Mouse (Mus musculus): ENCODE measurements around the gene Wnt10a. TPM values are rescaled to one million over a fixed set of nuclear protein-coding genes. Genes with fewer than 3 reads are reported as not detected.

Wnt10a gene
- polyA plus RNA-seq, 2 experiments, result not detected

- Histone ChIP-seq H3K9ac (replicated peaks) (no peak overlapping the region), H3K9me3 (ENCODE audit: control insufficient read depth, low read length) (no peaks in the 10 kb centered on the region), H3K36me3 (replicated peaks; ENCODE audit: control insufficient read depth, insufficient read depth, low read depth) (no peaks in the 10 kb centered on the region), H3K4me3 (ENCODE audit: insufficient read depth in 1 of 2, low read depth in 2 of 2, low read length in 2 of 2) (no peak overlapping the region), H3K27ac (no peak overlapping the region), H3K4me2 (ENCODE audit: low read depth) (no peak overlapping the region), H3K4me1 (replicated peaks; ENCODE audit: control insufficient read depth in 2 of 2, insufficient read depth in 2 of 2, low read length in 1 of 2) (no peaks in the 10 kb centered on the region), H3K27me3 (ENCODE audit: control insufficient read depth, insufficient read depth, low read length) (no peaks in the 10 kb centered on the region; the same call in 1 of the 2 replicates)
- peak; percentile 39 to 47 (median 45) for DNase-seq (ENCODE audit: low read depth in 3 of 3, low spot score in 3 of 3)
- 4% methylated on average over 6 of the region's 6 CpGs for WGBS (ENCODE audit: insufficient replicate concordance)
- no peak for ATAC-seq (ENCODE audit: insufficient read depth)
- TF ChIP-seq EP300 (IDR thresholded peaks at IDR 0.05; ENCODE audit: low read depth) (no peak), CTCF (IDR thresholded peaks at IDR 0.05; ENCODE audit: low read depth) (peak; percentile 50)
Observed at GRCm38 (mm10) chr1:74763081-74763480, 28.2 kb upstream of the Wnt10a start.

- H3K27ac ChIP-seq, result no peak overlapping the region
- H3K4me1 ChIP-seq (replicated peaks; ENCODE audit: control insufficient read depth in 2 of 2, insufficient read depth in 2 of 2, low read length in 1 of 2), result no peaks in the 10 kb centered on the region; a peak in 1 of 4 replicates
- ATAC-seq (ENCODE audit: insufficient read depth) (no peak), DNase-seq (ENCODE audit: low read depth in 3 of 3, low spot score in 3 of 3) (no peak)
- peaks cover 67% of the 10 kb centered on the region for H3K27me3 ChIP-seq (ENCODE audit: control insufficient read depth, insufficient read depth, low read length)
- H3K9me3 ChIP-seq (ENCODE audit: control insufficient read depth, low read length), result no peaks in the 10 kb centered on the region
- no peaks in the 10 kb centered on the region for H3K36me3 ChIP-seq (replicated peaks; ENCODE audit: control insufficient read depth, insufficient read depth, low read depth)
- 4% methylated on average over 35 of the region's 35 CpGs for WGBS (ENCODE audit: insufficient replicate concordance)
- no peak for TF ChIP-seq CTCF (IDR thresholded peaks at IDR 0.05; ENCODE audit: low read depth)
- no peak for TF ChIP-seq EP300 (IDR thresholded peaks at IDR 0.05; ENCODE audit: low read depth)
- H3K4me3 ChIP-seq (ENCODE audit: insufficient read depth in 1 of 2, low read depth in 2 of 2, low read length in 2 of 2), result no peak overlapping the region
- no peak overlapping the region; the same call in 1 of the 2 replicates for H3K4me2 ChIP-seq (ENCODE audit: low read depth)
- H3K9ac ChIP-seq (replicated peaks), result no peak overlapping the region
Observed at GRCm38 (mm10) chr1:74770727-74771466, 20.4 kb upstream of the Wnt10a start.

GRCm38 (mm10) chr1:74771467-74771844 lies 19.9 kb upstream of the Wnt10a start:
- Histone ChIP-seq H3K9ac (replicated peaks) (no peak overlapping the region), H3K4me2 (ENCODE audit: low read depth) (peak overlapping the region; percentile 34), H3K4me3 (ENCODE audit: insufficient read depth in 1 of 2, low read depth in 2 of 2, low read length in 2 of 2) (peak overlapping the region in 1 of 2 experiments; percentile 8; a peak in 1 of 4 replicates), H3K36me3 (replicated peaks; ENCODE audit: control insufficient read depth, insufficient read depth, low read depth) (no peaks in the 10 kb centered on the region), H3K9me3 (ENCODE audit: control insufficient read depth, low read length) (no peaks in the 10 kb centered on the region), H3K4me1 (replicated peaks; ENCODE audit: control insufficient read depth in 2 of 2, insufficient read depth in 2 of 2, low read length in 1 of 2) (no peaks in the 10 kb centered on the region; a peak in 1 of 4 replicates), H3K27me3 (ENCODE audit: control insufficient read depth, insufficient read depth, low read length) (peaks cover 67% of the 10 kb centered on the region), H3K27ac (no peak overlapping the region)
- 3% methylated on average over 24 of the region's 26 CpGs for WGBS (ENCODE audit: insufficient replicate concordance)
- ATAC-seq (ENCODE audit: insufficient read depth) (no peak), DNase-seq (ENCODE audit: low read depth in 3 of 3, low spot score in 3 of 3) (no peak)
- TF ChIP-seq EP300 (IDR thresholded peaks at IDR 0.05; ENCODE audit: low read depth), result no peak
- no peak for TF ChIP-seq CTCF (IDR thresholded peaks at IDR 0.05; ENCODE audit: low read depth)

DNA sequence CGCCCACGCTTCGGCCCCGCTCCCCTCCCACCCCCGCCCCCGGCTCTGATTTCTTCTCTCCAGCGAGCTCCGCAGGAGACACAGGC lies 19.6 kb upstream of the Wnt10a start, which contains the start of gene Wnt6:
Wnt6 (plus strand) TSS at position 48 of the 86 bp plus-strand sequence.
- TF ChIP-seq CTCF (IDR thresholded peaks at IDR 0.05; ENCODE audit: low read depth), result no peak
- TF ChIP-seq EP300 (IDR thresholded peaks at IDR 0.05; ENCODE audit: low read depth), result no peak
- Histone ChIP-seq H3K4me2 (ENCODE audit: low read depth) (peak within 1 kb of the TSS; percentile 34), H3K4me1 (replicated peaks; ENCODE audit: control insufficient read depth in 2 of 2, insufficient read depth in 2 of 2, low read length in 1 of 2) (no peaks in the 10 kb centered on the region; a peak in 1 of 4 replicates), H3K4me3 (ENCODE audit: insufficient read depth in 1 of 2, low read depth in 2 of 2, low read length in 2 of 2) (peak within 1 kb of the TSS in 1 of 2 experiments; percentile 8; a peak in 2 of 4 replicates), H3K36me3 (replicated peaks; ENCODE audit: control insufficient read depth, insufficient read depth, low read depth) (no peaks in the 10 kb centered on the region), H3K27me3 (ENCODE audit: control insufficient read depth, insufficient read depth, low read length) (peaks cover 67% of the 10 kb centered on the region), H3K9me3 (ENCODE audit: control insufficient read depth, low read length) (no peaks in the 10 kb centered on the region), H3K9ac (replicated peaks) (no peak within 1 kb of the TSS), H3K27ac (no peak within 1 kb of the TSS)
- ATAC-seq (ENCODE audit: insufficient read depth), result no peak
- WGBS (ENCODE audit: insufficient replicate concordance), result 0% methylated on average over 4 of the region's 8 CpGs
- no peak for DNase-seq (ENCODE audit: low read depth in 3 of 3, low spot score in 3 of 3)

DNA sequence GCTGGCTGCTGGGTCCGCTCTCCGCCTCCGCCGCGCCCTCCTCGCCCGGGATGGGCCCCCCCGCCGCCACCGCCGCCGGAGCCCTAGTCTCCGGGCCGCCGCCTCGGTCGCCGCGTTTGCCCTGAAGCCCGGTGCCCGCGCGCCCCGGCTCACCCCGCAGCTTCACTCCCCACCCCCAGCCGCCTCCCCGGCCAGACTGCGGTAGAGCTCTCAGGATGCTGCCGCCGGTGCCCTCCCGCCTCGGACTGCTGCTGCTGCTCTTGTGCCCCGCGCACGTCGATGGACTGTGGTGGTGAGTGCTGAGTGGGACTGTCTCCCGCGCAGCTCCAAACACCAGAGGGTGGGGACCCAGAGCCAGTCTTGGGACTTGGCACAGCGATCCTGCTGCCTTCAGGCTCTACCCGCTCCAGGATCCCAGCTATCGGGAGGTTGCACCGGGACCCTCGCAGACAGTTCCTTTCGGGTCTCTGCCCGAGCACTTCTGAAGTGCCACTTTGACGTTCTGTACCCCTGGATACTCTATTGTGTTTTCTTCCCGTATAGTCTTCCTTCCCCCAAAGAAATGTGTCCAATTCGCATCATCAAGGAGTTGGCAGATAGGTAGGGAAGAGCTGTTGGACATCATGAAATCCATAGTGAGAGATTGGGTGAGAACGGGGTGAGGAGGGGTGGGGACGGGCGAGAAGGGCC lies 19.2 kb upstream of the Wnt10a start:
- Histone ChIP-seq H3K9me3 (ENCODE audit: control insufficient read depth, low read length) (no peaks in the 10 kb centered on the region), H3K9ac (replicated peaks) (no peak overlapping the region), H3K27me3 (ENCODE audit: control insufficient read depth, insufficient read depth, low read length) (peaks cover 67% of the 10 kb centered on the region), H3K36me3 (replicated peaks; ENCODE audit: control insufficient read depth, insufficient read depth, low read depth) (no peaks in the 10 kb centered on the region), H3K4me3 (ENCODE audit: insufficient read depth in 1 of 2, low read depth in 2 of 2, low read length in 2 of 2) (peak overlapping the region in 1 of 2 experiments; percentile 8; a peak in 2 of 4 replicates), H3K27ac (no peak overlapping the region), H3K4me1 (replicated peaks; ENCODE audit: control insufficient read depth in 2 of 2, insufficient read depth in 2 of 2, low read length in 1 of 2) (no peaks in the 10 kb centered on the region; a peak in 1 of 4 replicates), H3K4me2 (ENCODE audit: low read depth) (peak overlapping the region; percentile 34)
- 1% methylated on average over 51 of the region's 51 CpGs for WGBS (ENCODE audit: insufficient replicate concordance)
- TF ChIP-seq EP300 (IDR thresholded peaks at IDR 0.05; ENCODE audit: low read depth), result no peak
- no peak for TF ChIP-seq CTCF (IDR thresholded peaks at IDR 0.05; ENCODE audit: low read depth)
- ATAC-seq (ENCODE audit: insufficient read depth), result no peak
- no peak for DNase-seq (ENCODE audit: low read depth in 3 of 3, low spot score in 3 of 3)

Measured in liver, embryonic 14.5 days (tissue).